Mouse (Mus musculus) WW6 (cell line): ENCODE measurements around the gene Odaph.

Experiments
- DNase-seq: peaks from one replicate; pipeline ENCODE4 v3.0.0-alpha.2; 2013; ENCODE audit warnings: low read depth, low spot score

Odaph gene

GRCm38 (mm10) chr5:91989261-91989660 is 2.0 kb downstream of the Odaph start:
- DNase-seq, result no peak

GRCm38 (mm10) chr5:91991191-91991937 is 4.1 kb downstream of the Odaph start:
- DNase-seq, result no peak

GRCm38 (mm10) chr5:91993061-91993460 is 5.8 kb downstream of the Odaph start:
- no peak for DNase-seq

- peak; percentile 54 for DNase-seq
Observed at GRCm38 (mm10) chr5:91994546-91994945, 7.3 kb downstream of the Odaph start.

GRCm38 (mm10) chr5:92000770-92001169 is 13.5 kb downstream of the Odaph start:
- no peak for DNase-seq

- DNase-seq, result no peak
Observed at GRCm38 (mm10) chr5:92003011-92003410, 15.7 kb downstream of the Odaph start.

- DNase-seq, result no peak
Observed at GRCm38 (mm10) chr5:92009827-92010226, 22.6 kb downstream of the Odaph start.

GRCm38 (mm10) chr5:92011756-92012155 is 24.5 kb downstream of the Odaph start:
- no peak for DNase-seq

- no peak for DNase-seq
Observed at GRCm38 (mm10) chr5:92019960-92020359, 32.7 kb downstream of the Odaph start.

- DNase-seq, result peak; percentile 98
Observed at GRCm38 (mm10) chr5:92042377-92043348, 55.4 kb downstream of the Odaph start.

GRCm38 (mm10) chr5:92043783-92044182 is 56.5 kb downstream of the Odaph start, which contains the start of gene Cdkl2:
TSS of gene Cdkl2 (minus strand) at chr5:92043883.
- no peak for DNase-seq
